Mouse (Mus musculus): ENCODE measurements around the gene Card19. TPM values are rescaled to one million over a fixed set of nuclear protein-coding genes. Genes with fewer than 3 reads are reported as not detected.
A peak's percentile ranks its signal among the peaks of the same experiment; 100 is the strongest.

The Card19 gene
- polyA plus RNA-seq (2015; fragmentation: Nextera tagmentation; extraction: Ambion mirVana) = 65.2 and 66.4 TPM in 2 replicates

DNA sequence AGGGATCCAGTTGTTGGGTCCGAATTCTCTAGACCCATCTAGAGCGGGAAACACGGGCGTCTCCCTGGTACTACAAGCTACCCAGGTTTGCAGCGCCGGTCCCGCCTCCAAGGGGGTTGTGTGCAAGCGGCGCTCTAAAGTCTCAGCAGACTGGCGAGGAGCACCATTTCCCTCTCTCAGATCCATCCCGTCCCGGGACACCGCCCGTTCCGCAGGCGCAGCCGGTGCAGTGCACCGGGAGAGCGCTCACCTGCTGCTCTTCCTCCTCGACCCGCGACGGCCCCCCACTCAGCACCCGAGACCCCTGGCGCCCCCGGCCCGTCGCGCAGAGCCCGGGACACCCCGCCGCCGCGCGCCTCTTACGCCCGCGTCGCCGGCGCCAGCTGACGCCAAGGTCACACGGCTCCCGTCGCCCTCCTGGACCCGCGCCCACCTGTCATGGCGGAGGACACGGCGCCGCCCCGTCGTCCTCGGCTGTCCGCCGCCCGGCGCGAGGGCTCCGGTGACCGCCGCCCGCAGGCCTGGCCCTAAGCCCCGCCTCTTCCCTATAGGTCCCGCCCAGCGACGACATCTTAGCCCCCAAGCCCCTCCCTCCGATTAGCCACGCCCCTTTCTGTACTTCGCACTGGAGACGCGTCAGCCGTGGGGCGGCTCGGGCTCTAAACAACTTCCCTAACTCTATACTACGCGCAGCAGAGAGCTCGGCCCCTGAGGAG lies at the start of gene Card19:
Gene Card19 (minus strand): TSS at position 534 of the 716 bp plus-strand sequence.
- Histone ChIP-seq H3K9me3 (no peaks in the 10 kb centered on the region), H3K4me3 (peak within 1 kb of the TSS; percentile 64), H3K4me1 (peaks cover 54% of the 10 kb centered on the region), H3K9ac (peak within 1 kb of the TSS; percentile 78), H3K27me3 (0 out of 2 replicates have a peak, but pooled peaks cover 3% of the 10 kb centered on the region), H3K36me3 (no peaks in the 10 kb centered on the region), H3K4me2 (peak within 1 kb of the TSS; percentile 78), H3K27ac (peak within 1 kb of the TSS; percentile 78)
- under 1% methylated on average over 78 of the region's 78 CpGs for WGBS
- ATAC-seq (ENCODE audit: insufficient number of reproducible peaks, insufficient read depth, low FRiP score, low TSS enrichment, low read depth) = peak; percentile 88

DNA sequence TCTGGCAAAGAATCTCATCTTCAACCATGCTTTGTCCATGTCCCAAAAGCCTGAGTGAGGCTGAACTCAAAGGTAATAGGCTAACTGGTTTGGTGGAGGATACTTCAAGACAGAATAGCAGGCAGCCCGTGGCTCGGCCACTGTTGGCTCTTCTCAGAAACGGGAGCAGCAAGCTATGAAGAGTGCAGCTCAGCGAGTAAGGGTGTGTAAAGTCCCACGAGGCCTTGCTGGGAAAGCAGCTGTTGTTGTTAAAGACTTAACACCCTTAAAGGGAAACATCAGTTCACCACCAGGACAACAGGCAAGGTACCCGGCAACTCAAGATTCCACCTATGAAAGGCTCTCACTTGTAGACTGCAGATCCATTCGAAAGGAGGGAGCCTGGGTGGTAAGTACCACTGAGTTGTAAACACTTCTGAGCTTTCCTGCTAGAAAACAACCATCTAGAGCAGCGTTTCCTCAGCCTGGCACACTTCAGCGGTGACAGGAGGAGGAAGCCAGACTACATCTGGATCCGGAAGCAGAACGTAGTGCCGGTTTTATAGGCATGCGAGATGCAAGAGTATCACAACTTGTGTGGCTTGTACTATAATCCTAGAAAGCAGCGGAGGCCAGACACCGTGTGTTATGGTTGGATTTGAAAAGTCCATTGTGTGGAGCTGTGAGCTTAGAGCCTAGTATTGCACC lies 44.3 kb upstream of the Card19 start:
- no peak overlapping the region for H3K4me2 ChIP-seq
- no peak overlapping the region for H3K27ac ChIP-seq
- no peaks in the 10 kb centered on the region for H3K9me3 ChIP-seq
- no peak overlapping the region for H3K9ac ChIP-seq
- no peaks in the 10 kb centered on the region for H3K27me3 ChIP-seq
- H3K4me1 ChIP-seq = peaks cover 4% of the 10 kb centered on the region; the same call in 1 of the 2 replicates
- no peak for ATAC-seq (ENCODE audit: insufficient number of reproducible peaks, insufficient read depth, low FRiP score, low TSS enrichment, low read depth)
- WGBS = 78% methylated on average over 15 of the region's 15 CpGs
- no peaks in the 10 kb centered on the region for H3K36me3 ChIP-seq
- H3K4me3 ChIP-seq = no peak overlapping the region

DNA sequence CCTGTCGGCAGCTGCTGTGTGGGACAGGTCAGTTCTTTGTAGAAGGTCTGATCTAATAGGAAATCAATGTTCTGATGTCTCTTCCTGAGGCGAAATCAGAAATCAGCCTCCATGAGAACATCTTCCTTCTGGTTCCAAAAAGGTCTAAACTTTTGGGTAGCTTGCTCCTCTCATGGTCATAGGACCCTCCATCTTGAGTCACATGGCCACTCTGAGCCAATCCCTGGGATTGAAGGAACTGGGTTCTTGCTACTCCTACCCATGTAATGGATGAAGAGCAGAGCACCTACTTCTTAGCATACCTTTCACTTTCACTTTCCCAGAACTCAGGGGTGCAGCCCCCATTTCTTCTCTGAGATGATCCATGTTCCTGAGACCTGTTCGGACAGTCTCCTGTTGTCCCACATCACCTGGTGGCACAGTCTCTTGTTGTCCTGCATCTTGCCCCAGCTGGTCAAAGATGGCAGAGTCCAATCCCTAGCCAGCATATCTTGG lies 42.0 kb upstream of the Card19 start:
- no peak overlapping the region for H3K9ac ChIP-seq
- H3K27me3 ChIP-seq = no peaks in the 10 kb centered on the region
- H3K4me3 ChIP-seq = no peak overlapping the region
- no peak overlapping the region for H3K4me2 ChIP-seq
- H3K36me3 ChIP-seq = no peaks in the 10 kb centered on the region
- ATAC-seq (ENCODE audit: insufficient number of reproducible peaks, insufficient read depth, low FRiP score, low TSS enrichment, low read depth) = no peak
- H3K9me3 ChIP-seq = no peaks in the 10 kb centered on the region
- 65% methylated on average over 3 of the region's 3 CpGs for WGBS
- peaks cover 4% of the 10 kb centered on the region; the same call in 1 of the 2 replicates for H3K4me1 ChIP-seq
- no peak overlapping the region for H3K27ac ChIP-seq

DNA sequence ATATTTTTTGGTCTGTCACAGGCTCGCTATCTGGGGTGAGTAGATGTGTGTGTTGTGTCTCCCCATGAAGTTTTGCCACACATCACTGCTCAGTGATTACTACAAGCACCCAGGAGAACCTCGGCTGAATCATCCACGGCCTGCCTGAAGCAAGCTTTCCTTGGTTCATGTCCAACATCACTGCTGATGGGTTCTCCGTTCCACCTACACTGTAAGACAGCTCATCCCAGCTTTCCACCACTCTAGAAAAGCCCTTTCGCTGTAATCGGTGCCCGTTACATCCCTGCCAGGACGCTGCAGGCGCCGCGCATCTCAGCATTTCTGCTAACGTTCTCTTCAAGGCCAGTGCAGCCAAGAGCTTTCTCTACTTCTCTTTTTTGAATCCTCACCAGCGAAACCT lies 36.9 kb upstream of the Card19 start:
- Histone ChIP-seq H3K27me3 (peaks cover 16% of the 10 kb centered on the region), H3K4me2 (no peak overlapping the region), H3K9ac (no peak overlapping the region), H3K4me1 (peaks cover 9% of the 10 kb centered on the region), H3K9me3 (no peaks in the 10 kb centered on the region), H3K36me3 (no peaks in the 10 kb centered on the region), H3K4me3 (no peak overlapping the region), H3K27ac (no peak overlapping the region)
- no peak for ATAC-seq (ENCODE audit: insufficient number of reproducible peaks, insufficient read depth, low FRiP score, low TSS enrichment, low read depth)
- 89% methylated on average over 13 of the region's 13 CpGs for WGBS

DNA sequence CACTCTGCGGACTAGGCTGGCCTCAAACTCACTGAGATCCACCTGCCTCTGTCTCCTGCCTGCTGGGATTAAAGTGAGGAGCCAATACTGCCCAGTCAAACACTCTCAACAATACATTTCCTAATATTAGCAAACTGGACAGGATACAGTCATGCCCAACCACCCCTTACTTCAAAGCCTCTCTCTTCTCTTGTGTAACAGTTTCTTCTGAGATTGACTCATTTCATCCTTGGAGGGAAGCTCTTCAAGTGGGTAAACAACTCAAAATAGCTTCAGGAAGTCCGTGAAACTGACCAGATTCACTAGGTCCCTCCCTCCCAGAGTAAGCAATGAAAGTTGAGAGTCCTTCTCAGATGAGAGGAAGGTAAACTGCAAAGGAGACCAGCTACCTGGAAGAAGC lies 36.3 kb upstream of the Card19 start:
- Histone ChIP-seq H3K9ac (no peak overlapping the region), H3K4me1 (peaks cover 13% of the 10 kb centered on the region; the same call in 1 of the 2 replicates), H3K4me2 (no peak overlapping the region), H3K36me3 (no peaks in the 10 kb centered on the region), H3K27me3 (peaks cover 23% of the 10 kb centered on the region), H3K27ac (no peak overlapping the region), H3K4me3 (no peak overlapping the region), H3K9me3 (no peaks in the 10 kb centered on the region)
- WGBS = 73% methylated on average over 2 of the region's 2 CpGs
- ATAC-seq (ENCODE audit: insufficient number of reproducible peaks, insufficient read depth, low FRiP score, low TSS enrichment, low read depth) = no peak

DNA sequence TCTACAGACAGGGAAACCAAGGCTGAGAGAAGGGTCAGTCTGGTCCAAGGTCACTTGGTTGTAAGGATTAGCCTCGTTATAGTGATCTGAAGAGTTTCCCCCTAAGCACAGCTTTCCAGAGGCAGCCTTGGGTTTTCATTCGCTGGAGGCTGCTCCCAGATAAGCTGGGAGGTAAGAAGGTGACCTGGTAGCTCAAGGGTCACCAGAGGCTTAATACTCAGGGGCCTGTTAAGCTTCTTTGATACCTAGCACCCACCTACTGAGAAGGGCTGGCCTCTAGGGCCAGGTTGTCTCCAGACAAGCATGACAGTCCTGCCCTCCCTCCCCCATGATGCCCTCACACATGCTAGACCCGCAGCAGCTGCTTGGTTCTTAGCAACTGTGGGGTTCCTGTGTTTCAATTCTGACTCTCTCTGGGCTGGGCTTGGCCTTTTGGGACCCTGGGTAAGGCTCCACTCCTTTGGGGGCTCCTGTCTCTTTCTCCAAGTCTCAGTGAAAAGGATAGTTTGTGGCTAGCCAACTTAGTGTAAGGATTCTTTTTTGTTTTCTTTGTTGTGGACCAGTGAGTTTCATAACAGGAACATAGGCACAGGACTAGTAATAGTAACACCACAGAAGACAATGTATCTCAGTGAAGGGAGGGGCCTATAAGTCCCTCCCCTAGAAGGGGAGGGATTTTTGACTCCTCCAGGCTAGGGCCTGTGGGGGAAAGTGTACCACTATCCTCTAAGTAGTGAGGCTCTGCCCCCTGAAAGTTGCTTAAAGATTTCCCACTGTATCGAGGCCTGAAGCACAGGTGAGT lies 35.1 kb upstream of the Card19 start:
- Histone ChIP-seq H3K4me1 (peaks cover 15% of the 10 kb centered on the region; the same call in 1 of the 2 replicates), H3K27me3 (peaks cover 34% of the 10 kb centered on the region), H3K36me3 (no peaks in the 10 kb centered on the region), H3K4me2 (no peak overlapping the region), H3K9me3 (no peaks in the 10 kb centered on the region), H3K9ac (no peak overlapping the region), H3K27ac (no peak overlapping the region), H3K4me3 (no peak overlapping the region)
- no peak for ATAC-seq (ENCODE audit: insufficient number of reproducible peaks, insufficient read depth, low FRiP score, low TSS enrichment, low read depth)
- 32% methylated on average over 4 of the region's 4 CpGs for WGBS

DNA sequence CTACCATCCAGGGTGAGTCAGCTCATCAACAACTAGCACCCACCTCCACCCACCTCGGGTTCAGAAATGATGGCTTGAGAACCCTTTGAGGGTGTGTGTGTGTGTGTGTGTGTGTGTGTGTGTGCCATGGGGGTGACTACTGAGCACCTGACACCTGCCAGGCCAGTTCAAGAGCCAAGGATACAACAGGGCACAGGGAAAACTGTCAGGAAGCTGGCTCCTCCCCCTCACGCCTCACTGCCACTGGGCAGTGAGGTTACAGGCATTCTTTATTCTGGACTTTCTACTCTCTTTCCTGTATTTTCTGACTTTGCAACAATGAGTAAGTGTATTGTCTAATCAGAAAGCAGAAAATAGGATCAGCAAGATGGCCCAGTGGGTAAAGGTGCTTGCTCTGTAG lies 33.8 kb upstream of the Card19 start:
- Histone ChIP-seq H3K36me3 (no peaks in the 10 kb centered on the region), H3K4me3 (no peak overlapping the region), H3K4me1 (peaks cover 19% of the 10 kb centered on the region; the same call in 1 of the 2 replicates), H3K9ac (no peak overlapping the region), H3K4me2 (no peak overlapping the region), H3K27me3 (peaks cover 39% of the 10 kb centered on the region), H3K27ac (no peak overlapping the region), H3K9me3 (no peaks in the 10 kb centered on the region)
- ATAC-seq (ENCODE audit: insufficient number of reproducible peaks, insufficient read depth, low FRiP score, low TSS enrichment, low read depth) = no peak
- 59% methylated on average over 2 of the region's 2 CpGs for WGBS

DNA sequence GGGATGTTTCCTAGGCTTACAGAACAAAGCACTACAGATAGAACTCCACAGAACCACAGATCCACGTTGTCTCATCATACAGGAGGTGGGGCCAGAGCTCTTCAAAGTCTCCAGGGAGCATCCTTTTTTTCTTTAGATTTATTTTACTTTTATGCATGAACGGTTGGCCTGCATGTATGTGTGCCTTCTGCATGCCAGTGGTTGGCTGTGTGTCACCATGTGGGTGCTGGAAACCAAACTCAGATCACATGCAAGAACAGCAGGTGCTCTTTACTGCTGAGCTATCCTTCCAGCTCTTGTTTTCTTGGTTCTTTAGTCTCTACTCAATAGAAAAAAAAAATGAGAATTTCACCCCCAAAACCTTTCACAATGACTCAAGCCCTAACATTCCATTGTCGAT lies 33.1 kb upstream of the Card19 start:
- WGBS = 59% methylated on average over 3 of the region's 3 CpGs

DNA sequence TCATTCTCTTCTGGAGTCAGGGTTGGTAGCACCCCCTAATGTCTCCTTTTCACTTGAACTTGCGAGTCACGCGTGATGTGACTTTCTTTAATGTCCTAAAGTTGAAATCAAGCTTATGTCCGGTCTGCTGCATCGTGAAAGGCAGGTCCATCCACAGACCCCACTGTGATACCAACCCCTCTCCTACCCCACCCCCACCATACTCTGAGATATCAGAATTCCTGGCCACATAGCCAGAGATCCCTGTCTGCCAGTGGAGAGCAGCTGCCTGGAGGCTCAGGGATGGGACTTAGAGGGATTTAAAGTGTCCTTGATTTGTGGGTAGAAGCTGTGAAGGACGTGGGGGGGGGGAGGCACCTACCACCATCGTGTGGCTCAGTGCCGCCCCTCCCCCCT lies 32.6 kb upstream of the Card19 start, which contains the start of gene Susd3:
Gene Susd3 (minus strand): TSS at position 240 of the 396 bp plus-strand sequence.
- H3K27me3 ChIP-seq = peaks cover 39% of the 10 kb centered on the region
- no peak within 1 kb of the TSS for H3K27ac ChIP-seq
- no peaks in the 10 kb centered on the region for H3K9me3 ChIP-seq
- no peak for ATAC-seq (ENCODE audit: insufficient number of reproducible peaks, insufficient read depth, low FRiP score, low TSS enrichment, low read depth)
- peak within 1 kb of the TSS; percentile 48 for H3K4me3 ChIP-seq
- H3K4me1 ChIP-seq = peaks cover 19% of the 10 kb centered on the region; the same call in 1 of the 2 replicates
- peak within 1 kb of the TSS; percentile 79 for H3K4me2 ChIP-seq
- 16% methylated on average over 8 of the region's 8 CpGs for WGBS
- peak within 1 kb of the TSS; percentile 66 for H3K9ac ChIP-seq
- no peaks in the 10 kb centered on the region for H3K36me3 ChIP-seq

More for the DNA sequence above, 33.1 kb upstream of the Card19 start:
- Histone ChIP-seq H3K27ac (no peak overlapping the region), H3K9me3 (no peaks in the 10 kb centered on the region), H3K4me3 (no peak overlapping the region), H3K4me2 (no peak overlapping the region), H3K36me3 (no peaks in the 10 kb centered on the region), H3K9ac (no peak overlapping the region), H3K4me1 (peaks cover 19% of the 10 kb centered on the region; the same call in 1 of the 2 replicates), H3K27me3 (peaks cover 39% of the 10 kb centered on the region)
- no peak for ATAC-seq (ENCODE audit: insufficient number of reproducible peaks, insufficient read depth, low FRiP score, low TSS enrichment, low read depth)

DNA sequence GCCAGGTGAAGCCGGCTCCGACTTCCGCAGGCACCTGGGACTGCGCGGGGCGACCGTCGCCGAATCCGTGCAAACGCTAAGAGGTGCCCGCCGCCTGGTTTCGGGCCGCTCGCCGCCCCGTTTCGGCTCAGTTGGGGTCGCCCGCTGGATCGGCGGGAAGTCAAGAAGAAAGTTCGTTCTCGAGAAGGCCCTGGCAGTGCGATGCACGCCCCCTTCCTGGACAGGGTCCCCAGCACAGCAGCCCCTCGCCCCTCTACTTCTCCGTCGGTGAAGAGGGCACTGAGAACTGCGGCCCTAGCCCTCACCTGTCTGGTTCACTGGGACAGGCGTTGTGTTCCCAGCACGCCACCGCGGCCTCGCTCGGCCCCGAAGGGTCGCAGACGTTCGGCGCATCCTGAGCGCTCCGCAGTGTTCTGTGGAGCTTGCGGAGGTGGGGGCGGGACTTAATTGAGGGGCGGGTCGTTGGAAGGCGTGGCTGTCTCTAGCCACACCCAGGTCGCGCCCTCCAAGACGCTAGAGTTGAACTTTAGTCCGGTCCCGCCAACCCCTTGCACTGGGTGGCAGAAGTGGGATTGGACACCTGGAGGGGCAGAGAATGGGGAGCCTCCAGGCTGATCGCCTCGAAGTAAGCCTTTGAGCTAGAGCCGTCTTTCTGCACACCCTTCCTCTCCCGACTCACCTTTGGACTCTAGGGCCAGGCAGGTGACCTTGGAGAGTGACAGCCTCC lies 32.1 kb upstream of the Card19 start:
- Histone ChIP-seq H3K4me2 (peak overlapping the region; percentile 79), H3K27me3 (peaks cover 39% of the 10 kb centered on the region), H3K27ac (no peak overlapping the region), H3K4me1 (peaks cover 19% of the 10 kb centered on the region; the same call in 1 of the 2 replicates), H3K9ac (peak overlapping the region; percentile 66), H3K36me3 (no peaks in the 10 kb centered on the region), H3K9me3 (no peaks in the 10 kb centered on the region), H3K4me3 (peak overlapping the region; percentile 48)
- ATAC-seq (ENCODE audit: insufficient number of reproducible peaks, insufficient read depth, low FRiP score, low TSS enrichment, low read depth) = peak; percentile 12; the same call in 1 of the 2 replicates
- 1% methylated on average over 58 of the region's 58 CpGs for WGBS

Data from embryonic facial prominence, embryonic 13.5 days (tissue).